Mouse (Mus musculus): ENCODE data around the gene Ccng2.

GRCm38 (mm10) chr5:93296754-93297153 is 29.7 kb downstream of the Ccng2 start:
- TF ChIP-seq CTCF (IDR thresholded peaks at IDR 0.05; ENCODE audit: extremely low read depth, insufficient read length, insufficient replicate concordance, low read depth, low read length) (no peak), POLR2A (IDR thresholded peaks at IDR 0.05; ENCODE audit: low read depth, low read length) (no peak)

Measured in small intestine, adult 2 months (tissue).